Mouse (Mus musculus): ENCODE measurements around the gene Bach2. TPM values are rescaled to one million over a fixed set of nuclear protein-coding genes. Genes with fewer than 3 reads are reported as not detected.
A peak's percentile ranks its signal among the peaks of the same experiment; 100 is the strongest.

Gene Bach2
- polyA plus RNA-seq, 1 experiment from 2014 or later: 19.1 TPM

GRCm38 (mm10) chr4:32530921-32531846 lies 292.6 kb downstream of the Bach2 start:
- Histone ChIP-seq H3K4me1 (ENCODE audit: control insufficient read depth, insufficient read depth, low read depth, low read length) (peaks cover 49% of the 10 kb centered on the region), H3K36me3 (ENCODE audit: control insufficient read depth, insufficient read depth, low read length) (no peaks in the 10 kb centered on the region), H3K4me2 (ENCODE audit: low read length) (peak overlapping the region; percentile 58), H3K9me3 (ENCODE audit: control insufficient read depth, low read length) (no peaks in the 10 kb centered on the region), H3K27ac (ENCODE audit: low read depth, low read length) (peak overlapping the region; percentile 85), H3K4me3 (ENCODE audit: low read length) (peak overlapping the region; percentile 28), H3K9ac (ENCODE audit: low read depth, low read length) (peak overlapping the region; percentile 62), H3K27me3 (replicated peaks; ENCODE audit: control insufficient read depth, insufficient read depth, low read length) (no peaks in the 10 kb centered on the region)
- peak; percentile 87 for ATAC-seq
- 7% methylated on average over 28 of the region's 28 CpGs for WGBS

- H3K9ac ChIP-seq (ENCODE audit: low read depth, low read length): 0 out of 2 replicates have a peak overlapping the region, but pooled peaks have one; percentile 8
- no peak overlapping the region for H3K4me3 ChIP-seq (ENCODE audit: low read length)
- WGBS: 24% methylated on average over 8 of the region's 8 CpGs
- peak overlapping the region; percentile 5; the same call in 1 of the 2 replicates for H3K4me2 ChIP-seq (ENCODE audit: low read length)
- H3K36me3 ChIP-seq (ENCODE audit: control insufficient read depth, insufficient read depth, low read length): no peaks in the 10 kb centered on the region
- peaks cover 45% of the 10 kb centered on the region for H3K4me1 ChIP-seq (ENCODE audit: control insufficient read depth, insufficient read depth, low read depth, low read length)
- peak overlapping the region; percentile 85; the same call in 1 of the 2 replicates for H3K27ac ChIP-seq (ENCODE audit: low read depth, low read length)
- no peak for ATAC-seq
- H3K9me3 ChIP-seq (ENCODE audit: control insufficient read depth, low read length): no peaks in the 10 kb centered on the region
- no peaks in the 10 kb centered on the region for H3K27me3 ChIP-seq (replicated peaks; ENCODE audit: control insufficient read depth, insufficient read depth, low read length)
These were observed 293.5 kb downstream of the Bach2 start for GRCm38 (mm10) chr4:32532079-32532478.

- WGBS: 48% methylated on average over 7 of the region's 7 CpGs
- peaks cover 53% of the 10 kb centered on the region for H3K4me1 ChIP-seq (ENCODE audit: control insufficient read depth, insufficient read depth, low read depth, low read length)
- no peak overlapping the region for H3K27ac ChIP-seq (ENCODE audit: low read depth, low read length)
- no peaks in the 10 kb centered on the region for H3K36me3 ChIP-seq (ENCODE audit: control insufficient read depth, insufficient read depth, low read length)
- no peak overlapping the region for H3K4me2 ChIP-seq (ENCODE audit: low read length)
- ATAC-seq: no peak
- H3K9ac ChIP-seq (ENCODE audit: low read depth, low read length): no peak overlapping the region
- H3K27me3 ChIP-seq (replicated peaks; ENCODE audit: control insufficient read depth, insufficient read depth, low read length): no peaks in the 10 kb centered on the region
- H3K9me3 ChIP-seq (ENCODE audit: control insufficient read depth, low read length): no peaks in the 10 kb centered on the region
- no peak overlapping the region for H3K4me3 ChIP-seq (ENCODE audit: low read length)
These were observed 295.1 kb downstream of the Bach2 start for GRCm38 (mm10) chr4:32533735-32534134.

GRCm38 (mm10) chr4:32535626-32536025 lies 297.0 kb downstream of the Bach2 start:
- H3K9ac ChIP-seq (ENCODE audit: low read depth, low read length): no peak overlapping the region
- no peak overlapping the region for H3K4me2 ChIP-seq (ENCODE audit: low read length)
- ATAC-seq: no peak
- H3K27ac ChIP-seq (ENCODE audit: low read depth, low read length): no peak overlapping the region
- H3K9me3 ChIP-seq (ENCODE audit: control insufficient read depth, low read length): no peaks in the 10 kb centered on the region
- 78% methylated on average over 7 of the region's 7 CpGs for WGBS
- H3K4me3 ChIP-seq (ENCODE audit: low read length): no peak overlapping the region
- no peaks in the 10 kb centered on the region for H3K36me3 ChIP-seq (ENCODE audit: control insufficient read depth, insufficient read depth, low read length)
- no peaks in the 10 kb centered on the region for H3K27me3 ChIP-seq (replicated peaks; ENCODE audit: control insufficient read depth, insufficient read depth, low read length)
- H3K4me1 ChIP-seq (ENCODE audit: control insufficient read depth, insufficient read depth, low read depth, low read length): peaks cover 44% of the 10 kb centered on the region

- peak; percentile 29; the same call in 1 of the 2 replicates for ATAC-seq
- Histone ChIP-seq H3K27me3 (replicated peaks; ENCODE audit: control insufficient read depth, insufficient read depth, low read length) (no peaks in the 10 kb centered on the region), H3K4me1 (ENCODE audit: control insufficient read depth, insufficient read depth, low read depth, low read length) (peaks cover 32% of the 10 kb centered on the region), H3K9me3 (ENCODE audit: control insufficient read depth, low read length) (no peaks in the 10 kb centered on the region), H3K36me3 (ENCODE audit: control insufficient read depth, insufficient read depth, low read length) (no peaks in the 10 kb centered on the region), H3K4me3 (ENCODE audit: low read length) (no peak overlapping the region), H3K9ac (ENCODE audit: low read depth, low read length) (no peak overlapping the region), H3K27ac (ENCODE audit: low read depth, low read length) (no peak overlapping the region), H3K4me2 (ENCODE audit: low read length) (no peak overlapping the region)
- 56% methylated on average over 8 of the region's 8 CpGs for WGBS
These were observed 298.4 kb downstream of the Bach2 start for GRCm38 (mm10) chr4:32536870-32537508.

GRCm38 (mm10) chr4:32538088-32538487 lies 299.5 kb downstream of the Bach2 start:
- H3K27ac ChIP-seq (ENCODE audit: low read depth, low read length): peak overlapping the region; percentile 68
- H3K27me3 ChIP-seq (replicated peaks; ENCODE audit: control insufficient read depth, insufficient read depth, low read length): no peaks in the 10 kb centered on the region
- ATAC-seq: peak; percentile 88
- no peak overlapping the region for H3K4me2 ChIP-seq (ENCODE audit: low read length)
- peaks cover 21% of the 10 kb centered on the region for H3K4me1 ChIP-seq (ENCODE audit: control insufficient read depth, insufficient read depth, low read depth, low read length)
- 5% methylated on average over 5 of the region's 5 CpGs for WGBS
- no peak overlapping the region for H3K9ac ChIP-seq (ENCODE audit: low read depth, low read length)
- H3K36me3 ChIP-seq (ENCODE audit: control insufficient read depth, insufficient read depth, low read length): no peaks in the 10 kb centered on the region
- no peak overlapping the region for H3K4me3 ChIP-seq (ENCODE audit: low read length)
- no peaks in the 10 kb centered on the region for H3K9me3 ChIP-seq (ENCODE audit: control insufficient read depth, low read length)

- no peak overlapping the region for H3K4me3 ChIP-seq (ENCODE audit: low read length)
- H3K4me2 ChIP-seq (ENCODE audit: low read length): no peak overlapping the region
- no peaks in the 10 kb centered on the region for H3K36me3 ChIP-seq (ENCODE audit: control insufficient read depth, insufficient read depth, low read length)
- H3K4me1 ChIP-seq (ENCODE audit: control insufficient read depth, insufficient read depth, low read depth, low read length): peaks cover 17% of the 10 kb centered on the region
- H3K9ac ChIP-seq (ENCODE audit: low read depth, low read length): peak overlapping the region; percentile 1; the same call in 1 of the 2 replicates
- peak; percentile 63 for ATAC-seq
- peak overlapping the region; percentile 68 for H3K27ac ChIP-seq (ENCODE audit: low read depth, low read length)
- H3K9me3 ChIP-seq (ENCODE audit: control insufficient read depth, low read length): no peaks in the 10 kb centered on the region
- 71% methylated on average over 4 of the region's 4 CpGs for WGBS
- H3K27me3 ChIP-seq (replicated peaks; ENCODE audit: control insufficient read depth, insufficient read depth, low read length): no peaks in the 10 kb centered on the region
These were observed 299.9 kb downstream of the Bach2 start for GRCm38 (mm10) chr4:32538488-32538887.

- Histone ChIP-seq H3K27me3 (replicated peaks; ENCODE audit: control insufficient read depth, insufficient read depth, low read length) (no peaks in the 10 kb centered on the region), H3K9ac (ENCODE audit: low read depth, low read length) (no peak overlapping the region), H3K4me3 (ENCODE audit: low read length) (no peak overlapping the region), H3K27ac (ENCODE audit: low read depth, low read length) (no peak overlapping the region; the same call in 1 of the 2 replicates), H3K4me1 (ENCODE audit: control insufficient read depth, insufficient read depth, low read depth, low read length) (peaks cover 16% of the 10 kb centered on the region), H3K9me3 (ENCODE audit: control insufficient read depth, low read length) (no peaks in the 10 kb centered on the region), H3K4me2 (ENCODE audit: low read length) (no peak overlapping the region), H3K36me3 (ENCODE audit: control insufficient read depth, insufficient read depth, low read length) (no peaks in the 10 kb centered on the region)
- peak; percentile 21; the same call in 1 of the 2 replicates for ATAC-seq
- WGBS: 79% methylated on average over 11 of the region's 11 CpGs
These were observed 300.4 kb downstream of the Bach2 start for GRCm38 (mm10) chr4:32538987-32539386.
